Comparison of ENCODE assay signal across 7 mouse cellular contexts in genomic region chr10:6979789-6980188, GRCm38 (mm10).
A peak's percentile ranks its signal among the peaks of the same experiment; 100 is the strongest.
DNase-seq lines count a peak whose midpoint lies in the region; ATAC-seq and TF ChIP-seq lines count a peak whose summit lies in the region.

No protein-coding gene starts in this region.

- ATAC-seq in common myeloid progenitor, adult 5-6 weeks (replicated peaks; ENCODE audit: low read depth, poor library complexity, severe bottlenecking): peak; percentile 27; the same call in 1 of the 2 replicates
- no peak for ATAC-seq in hindbrain, embryonic 12.5 days (ENCODE audit: low FRiP score)

- H3K27ac ChIP-seq in left cerebral cortex, adult 2 months: peak overlapping the region; percentile 80
- no peak overlapping the region for H3K27ac ChIP-seq in hindbrain, embryonic 12.5 days
- peak overlapping the region; percentile 94 for H3K27ac ChIP-seq in olfactory bulb, adult 2 months (ENCODE audit: insufficient read depth, low read depth, low read length)

- no peaks in the 10 kb centered on the region for H3K9me3 ChIP-seq in hindbrain, embryonic 12.5 days (replicated peaks)

- H3K4me2 ChIP-seq in hindbrain, embryonic 12.5 days (replicated peaks): peak overlapping the region; percentile 35; the same call in 1 of the 2 replicates

- no peaks in the 10 kb centered on the region for H3K4me1 ChIP-seq in hindbrain, embryonic 12.5 days
- no peaks in the 10 kb centered on the region for H3K4me1 ChIP-seq in olfactory bulb, adult 2 months (ENCODE audit: control insufficient read depth, insufficient read depth, low read length)

- no peak for TF ChIP-seq CTCF in left cerebral cortex, adult 2 months (IDR thresholded peaks at IDR 0.05)
- TF ChIP-seq CTCF in olfactory bulb, adult 2 months (IDR thresholded peaks at IDR 0.05; ENCODE audit: insufficient read depth, low read depth, low read length): no peak

- no peak overlapping the region for H3K9ac ChIP-seq in hindbrain, embryonic 12.5 days

- peak overlapping the region; percentile 51 for H3K4me3 ChIP-seq in left cerebral cortex, adult 2 months
- H3K4me3 ChIP-seq in hindbrain, embryonic 12.5 days: 0 out of 2 replicates have a peak overlapping the region, but pooled peaks have one; percentile 6
- H3K4me3 ChIP-seq in olfactory bulb, adult 2 months (ENCODE audit: insufficient read depth, low read depth, low read length): peak overlapping the region; percentile 50

- no peaks in the 10 kb centered on the region for H3K36me3 ChIP-seq in hindbrain, embryonic 12.5 days

- intact Hi-C loops in left cerebral cortex, adult 2 months (cut with DNase I): loop anchor here (2.0 to 5.0 kb wide), 3 partner anchors 42 to 93 kb away; no protein-coding TSS in a partner anchor
- intact Hi-C loops in left cerebral cortex, postnatal 4 days (cut with DNase I): no loop called here

- DNase-seq in left cerebral cortex, adult 2 months (ENCODE audit: extremely low spot score in 1 of 2, low spot score in 2 of 2): peak in 1 of 2 experiments; percentile 16
- DNase-seq in left cerebral cortex, postnatal 4 days: no peak
- no peak for DNase-seq in frontal cortex, postnatal 10 days (ENCODE audit: low spot score in 2 of 2)
- no peak for DNase-seq in gastrocnemius, adult 18-20 months (ENCODE audit: low spot score)

- no peak for TF ChIP-seq POLR2A in olfactory bulb, adult 2 months (IDR thresholded peaks at IDR 0.05; ENCODE audit: insufficient read depth, low read depth, low read length)

- no peaks in the 10 kb centered on the region for H3K27me3 ChIP-seq in hindbrain, embryonic 12.5 days

- 54% methylated on average over 8 of the region's 8 CpGs for whole genome bisulfite sequencing in hindbrain, embryonic 12.5 days
- 17% methylated on average over 8 of the region's 8 CpGs for WGBS in olfactory bulb, adult 2 months
